Mouse (Mus musculus) midbrain, embryonic 12.5 days (tissue): ENCODE results near the gene Helq. TPM values are rescaled to one million over a fixed set of nuclear protein-coding genes. Genes with fewer than 3 reads are reported as not detected.

Experiments
- ATAC-seq: fragments of 200-750 bp; cut with Nextera tagmentation; 2 replicates; pipeline ENCODE4 v1.8.0; 2017; ENCODE audit warnings: low read depth, moderate TSS enrichment, moderate library complexity; ENCODE audit not compliant: low FRiP score
- H3K27ac ChIP-seq: fragments of 300-500 bp; sonication (generic); replicated peaks from 2 replicates; pipeline ENCODE4 v1.5.1; 2016; ENCODE audit warnings: mild to moderate bottlenecking
- H3K27me3 ChIP-seq: fragments of 300-500 bp; sonication (generic); 2 replicates; pipeline ENCODE4 v1.6.1; 2016; ENCODE audit warnings: mild to moderate bottlenecking
- H3K36me3 ChIP-seq: fragments of 300-500 bp; sonication (generic); 2 replicates; pipeline ENCODE4 v1.6.1; 2016
- H3K4me1 ChIP-seq: fragments of 300-500 bp; sonication (generic); 2 replicates; pipeline ENCODE4 v1.6.1; 2016
- H3K4me2 ChIP-seq: fragments of 300-500 bp; sonication (generic); replicated peaks from 2 replicates; pipeline ENCODE4 v1.6.1; 2016; ENCODE audit warnings: mild to moderate bottlenecking, moderate library complexity
- H3K4me3 ChIP-seq: fragments of 300-500 bp; sonication (generic); 2 replicates; pipeline ENCODE4 v1.5.1; 2016; ENCODE audit warnings: mild to moderate bottlenecking
- H3K9ac ChIP-seq: fragments of 300-500 bp; sonication (generic); replicated peaks from 2 replicates; pipeline ENCODE4 v1.6.1; 2016; ENCODE audit warnings: mild to moderate bottlenecking, moderate library complexity
- H3K9me3 ChIP-seq: fragments of 300-500 bp; sonication (generic); 2 replicates; pipeline ENCODE4 v1.6.1; 2016; ENCODE audit warnings: mild to moderate bottlenecking
- WGBS: fragments of 180-500 bp; shearing (Covaris S2); methylation state at CpG from one replicate; pipeline ENCODE4 v1.1.7; 2016; 5-methylcytosine and 5-hydroxymethylcytosine counted together
- polyA plus RNA-seq: library from polyadenylated mRNA; unstranded; fragments of >200 nt; fragmentation: Nextera tagmentation; extraction: Ambion mirVana; gene quantifications from 2 replicates; pipeline ENCODE4 v1.2.1, GENCODE M21; 2016

Gene Helq
- polyA plus RNA-seq, 1 experiment from 2014 or later, result 27.5 TPM

DNA sequence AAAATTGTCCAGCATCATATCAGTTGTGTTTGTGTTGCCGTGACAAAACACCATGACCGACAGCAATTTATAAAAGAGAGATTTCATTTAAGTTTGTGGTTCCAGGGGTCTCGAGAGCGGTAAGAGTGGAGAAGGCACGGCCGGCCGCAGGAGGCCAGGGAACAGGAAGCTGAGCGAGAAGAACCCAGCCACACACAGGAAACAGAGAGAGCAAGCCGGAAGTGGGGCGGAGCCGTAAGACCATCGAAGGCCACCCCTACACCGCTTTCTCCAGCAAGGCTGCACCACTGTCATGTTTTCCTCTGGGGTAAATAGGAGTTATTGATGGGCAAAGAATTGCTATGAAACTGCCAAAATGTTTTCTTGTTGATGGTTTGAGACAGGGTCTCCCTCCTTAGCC lies 69.6 kb downstream of the Helq start:
- no peak for ATAC-seq
- WGBS, result 89% methylated on average over 13 of the region's 13 CpGs
- H3K4me2 ChIP-seq, result no peak overlapping the region

DNA sequence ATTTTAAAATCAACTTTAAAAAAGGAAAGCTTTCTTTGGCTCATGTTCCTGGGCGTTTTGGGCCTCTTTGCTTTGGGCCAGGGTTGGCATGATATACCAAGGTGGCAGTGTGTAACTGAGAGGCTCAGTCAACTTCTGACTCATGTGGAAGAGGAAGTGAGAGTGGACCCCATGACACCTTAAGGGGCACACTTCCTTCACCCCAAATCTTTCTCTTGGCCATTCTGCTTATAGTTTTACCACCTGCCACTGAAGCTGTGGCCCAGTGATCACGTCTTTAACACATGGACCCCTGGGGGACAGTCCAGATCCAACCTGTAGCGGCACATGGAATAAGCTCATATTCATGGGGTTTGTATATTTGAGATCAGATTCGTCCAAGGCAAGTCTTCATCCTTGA lies 72.4 kb downstream of the Helq start:
- H3K27me3 ChIP-seq, result no peaks in the 10 kb centered on the region; the same call in 1 of the 2 replicates
- no peaks in the 10 kb centered on the region for H3K9me3 ChIP-seq
- H3K4me3 ChIP-seq, result no peak overlapping the region

More for the DNA sequence above, 69.6 kb downstream of the Helq start:
- H3K4me3 ChIP-seq, result no peak overlapping the region
- H3K27me3 ChIP-seq, result no peaks in the 10 kb centered on the region
- no peaks in the 10 kb centered on the region for H3K4me1 ChIP-seq
- no peaks in the 10 kb centered on the region for H3K36me3 ChIP-seq
- no peak overlapping the region for H3K27ac ChIP-seq
- H3K9me3 ChIP-seq, result no peaks in the 10 kb centered on the region
- H3K9ac ChIP-seq, result no peak overlapping the region

DNA sequence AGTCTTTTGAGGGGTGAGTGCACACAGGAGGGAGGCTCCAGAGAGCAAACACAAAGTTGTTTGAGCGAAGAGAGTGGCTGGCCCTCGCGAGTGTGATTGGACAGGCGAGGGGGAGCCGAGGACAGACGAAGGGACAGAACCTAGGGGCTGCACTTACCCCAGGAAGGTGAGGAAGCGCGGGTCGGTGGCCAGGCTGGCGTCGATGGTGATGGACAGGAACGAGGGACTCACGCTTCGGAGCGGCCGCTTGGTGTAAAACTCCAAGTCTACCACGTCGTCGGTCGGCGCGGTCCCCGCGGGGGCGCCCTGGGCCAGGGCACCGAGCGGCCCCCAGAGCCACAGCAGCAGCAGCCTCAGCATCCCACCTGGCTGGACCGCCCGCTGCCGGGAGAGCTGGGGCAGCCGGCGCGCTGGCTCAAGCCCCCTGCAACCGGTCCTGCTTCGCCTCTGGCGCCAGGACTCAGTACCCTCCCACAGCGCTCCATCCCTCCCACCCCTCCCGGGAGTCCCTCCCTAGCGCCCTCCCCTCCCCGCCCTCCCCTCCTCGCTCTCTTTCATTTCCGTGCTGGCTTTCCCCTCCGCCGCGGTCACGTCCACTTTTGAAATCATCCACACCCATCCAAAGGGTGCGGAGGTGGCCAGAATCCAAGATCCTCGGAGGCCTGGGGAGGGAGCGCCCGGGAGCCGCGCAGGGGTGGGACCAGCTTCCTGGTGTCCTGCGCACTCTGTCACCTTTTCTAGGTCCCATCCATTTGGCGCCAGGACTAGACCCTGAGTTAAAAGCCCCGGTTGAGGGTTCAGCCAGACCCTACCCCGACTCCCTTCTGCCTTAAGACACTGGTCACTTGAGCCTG lies 78.9 kb downstream of the Helq start, which contains the start of gene Hpse:
Gene Hpse (minus strand): TSS at position 482 of the 854 bp plus-strand sequence.
- peak; percentile 34; the same call in 1 of the 2 replicates for ATAC-seq
- Histone ChIP-seq H3K9me3 (no peaks in the 10 kb centered on the region), H3K36me3 (no peaks in the 10 kb centered on the region), H3K27ac (no peak within 1 kb of the TSS), H3K9ac (peak within 1 kb of the TSS; percentile 53; the same call in 1 of the 2 replicates), H3K4me3 (peak within 1 kb of the TSS; percentile 51), H3K4me2 (peak within 1 kb of the TSS; percentile 96), H3K4me1 (peaks cover 6% of the 10 kb centered on the region), H3K27me3 (peaks cover 32% of the 10 kb centered on the region)
- WGBS, result under 1% methylated on average over 46 of the region's 56 CpGs

More for the DNA sequence above, 72.4 kb downstream of the Helq start:
- WGBS, result 84% methylated on average over 4 of the region's 4 CpGs
- Histone ChIP-seq H3K9ac (no peak overlapping the region), H3K27ac (no peak overlapping the region), H3K4me2 (no peak overlapping the region), H3K4me1 (no peaks in the 10 kb centered on the region), H3K36me3 (no peaks in the 10 kb centered on the region)
- no peak for ATAC-seq

DNA sequence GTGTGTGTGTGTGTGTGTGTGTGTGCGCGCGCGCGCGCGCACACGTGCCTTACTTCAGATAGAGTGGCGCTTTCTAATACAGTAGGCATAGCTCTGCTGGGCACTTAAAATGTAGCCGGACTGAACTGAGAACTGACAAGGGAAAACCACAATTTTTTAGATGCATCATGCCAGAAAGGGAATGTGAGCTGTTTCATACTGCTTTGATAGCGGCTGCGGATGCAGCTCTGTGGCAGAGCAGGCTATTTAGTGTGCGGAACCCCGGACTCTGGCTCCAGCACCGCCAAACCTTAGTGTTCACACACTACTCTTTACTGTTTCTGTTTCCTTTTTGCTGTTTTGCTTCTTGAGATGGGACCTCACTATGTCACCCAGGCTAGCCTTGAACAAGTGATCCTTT lies 81.6 kb downstream of the Helq start:
- no peak for ATAC-seq
- H3K9me3 ChIP-seq, result no peaks in the 10 kb centered on the region
- peaks cover 32% of the 10 kb centered on the region for H3K27me3 ChIP-seq
- no peaks in the 10 kb centered on the region for H3K36me3 ChIP-seq
- H3K4me2 ChIP-seq, result no peak overlapping the region
- H3K4me3 ChIP-seq, result no peak overlapping the region
- 93% methylated on average over 15 of the region's 15 CpGs for WGBS
- H3K27ac ChIP-seq, result no peak overlapping the region
- peaks cover 6% of the 10 kb centered on the region for H3K4me1 ChIP-seq
- no peak overlapping the region for H3K9ac ChIP-seq

Other genes starting within 250 kb of the Helq start
- gene Plac8, start 226.4 kb downstream of the Helq start, polyA plus RNA-seq, result 0.76 and 1.2 TPM in 2 replicates
- gene Coq2, start 123.5 kb downstream of the Helq start, polyA plus RNA-seq, result 47.0 and 48.0 TPM in 2 replicates
- gene Hpse, start 78.9 kb downstream of the Helq start, polyA plus RNA-seq, result 0.75 and 0.88 TPM in 2 replicates
- gene Mrps18c, start within 50 bp of the Helq start, polyA plus RNA-seq, result 158 and 159 TPM in 2 replicates
- 22.9 and 26.7 TPM in 2 replicates for gene Abraxas1, start 22.4 kb upstream of the Helq start, polyA plus RNA-seq
- gene Gpat3, start 47.1 kb upstream of the Helq start, polyA plus RNA-seq, result 0.56 TPM in 1 of 2 replicates, not detected in the other